Mouse (Mus musculus): ENCODE measurements around the gene Tmed10.
A peak's percentile ranks its signal among the peaks of the same experiment; 100 is the strongest.

Tmed10 gene

DNA sequence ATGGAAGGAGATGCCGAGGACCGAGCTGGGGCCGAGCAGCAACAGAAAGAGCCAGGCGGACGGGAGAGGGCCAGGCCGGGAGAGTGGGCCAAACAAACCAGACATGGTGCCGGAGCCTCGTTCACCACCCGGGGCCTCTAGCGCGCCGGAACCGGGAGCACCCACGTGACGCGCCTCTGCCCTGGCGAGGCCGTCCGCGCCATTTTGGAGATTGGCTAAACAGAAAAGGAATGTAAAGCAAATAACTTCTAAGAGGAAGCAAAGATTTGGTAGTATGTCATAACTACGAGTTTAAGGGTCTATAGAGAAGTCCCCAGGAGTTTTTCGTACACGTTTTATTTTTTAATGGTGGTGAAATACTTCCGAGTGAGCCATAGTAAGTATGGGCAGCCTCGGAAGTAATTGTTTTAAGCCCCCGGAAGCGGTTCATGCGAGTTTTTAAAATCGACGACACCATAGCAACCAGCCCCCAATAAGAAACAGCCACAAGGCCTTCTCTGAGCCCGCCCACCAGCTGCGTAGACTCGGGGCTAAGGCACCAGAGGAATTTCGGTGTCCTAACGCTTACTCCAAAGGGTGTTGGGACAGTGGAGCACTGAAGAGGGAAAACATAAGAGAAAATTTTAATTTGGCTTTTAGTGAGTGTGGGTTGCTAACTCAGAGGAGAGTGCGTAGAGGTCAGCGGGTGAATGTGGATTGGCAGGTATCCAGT, at the start of gene Tmed10:
Tmed10 (minus strand) TSS at position 287 of the 712 bp plus-strand sequence.
- DNase-seq: peak; percentile 98

DNA sequence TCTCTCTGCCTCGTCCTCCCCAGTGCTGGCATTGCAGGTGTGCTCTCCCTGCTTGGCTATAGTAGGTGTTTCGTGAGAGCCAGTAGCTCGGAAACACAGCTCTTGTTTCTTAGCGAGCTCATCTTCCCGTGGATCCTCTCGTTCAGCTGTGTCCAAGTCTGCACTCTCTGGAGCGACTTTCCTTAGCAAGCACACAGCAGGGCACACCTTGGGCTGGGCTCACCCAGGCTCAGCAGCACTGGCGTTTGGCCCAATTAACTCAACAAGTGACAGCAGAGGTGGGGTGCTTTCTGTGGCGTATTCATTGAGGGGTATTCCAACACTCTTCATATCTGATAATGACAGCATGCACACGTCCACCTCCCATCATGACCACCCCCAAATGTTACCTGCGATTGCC, 48.6 kb upstream of the Tmed10 start:
- no peak for DNase-seq

DNA sequence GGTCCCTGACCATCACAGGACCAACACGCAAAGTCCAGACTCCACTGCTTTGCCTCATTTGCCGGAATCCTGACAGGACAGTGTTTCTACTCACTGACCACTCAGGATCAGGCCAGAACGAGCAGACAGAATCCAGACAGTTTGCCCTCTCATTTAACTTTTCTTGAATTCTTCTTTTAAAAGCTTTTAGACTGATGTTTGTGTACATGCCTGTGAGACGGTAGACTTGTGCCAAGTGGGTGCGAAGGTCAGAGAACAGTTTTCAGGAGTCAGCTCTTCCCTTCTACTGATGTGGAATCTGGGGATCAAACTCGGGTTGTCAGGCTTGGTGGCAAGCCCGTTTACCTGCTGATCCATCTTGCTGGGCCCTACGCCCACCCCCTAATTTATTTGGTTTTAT, 47.9 kb upstream of the Tmed10 start:
- no peak for DNase-seq

DNA sequence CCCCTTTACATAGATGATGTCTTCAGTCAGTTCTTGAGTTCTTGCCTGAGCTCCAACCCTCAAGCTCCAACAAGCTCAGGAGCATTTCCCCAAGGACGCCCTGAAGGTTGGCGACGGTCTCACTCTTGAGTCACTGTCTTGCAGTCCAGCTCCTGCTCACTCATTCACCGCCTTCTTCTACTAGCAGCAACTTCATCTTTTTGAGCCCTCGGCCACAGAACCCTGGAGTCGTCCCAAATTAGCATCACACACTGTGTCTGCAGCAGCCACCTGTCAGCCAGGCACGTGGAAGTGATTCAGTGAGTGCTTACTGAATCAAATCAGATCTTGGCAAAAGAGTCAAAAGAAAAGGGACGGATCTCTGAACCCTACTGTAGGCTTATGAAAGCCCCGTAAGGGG, 46.3 kb upstream of the Tmed10 start:
- DNase-seq: peak; percentile 37

DNA sequence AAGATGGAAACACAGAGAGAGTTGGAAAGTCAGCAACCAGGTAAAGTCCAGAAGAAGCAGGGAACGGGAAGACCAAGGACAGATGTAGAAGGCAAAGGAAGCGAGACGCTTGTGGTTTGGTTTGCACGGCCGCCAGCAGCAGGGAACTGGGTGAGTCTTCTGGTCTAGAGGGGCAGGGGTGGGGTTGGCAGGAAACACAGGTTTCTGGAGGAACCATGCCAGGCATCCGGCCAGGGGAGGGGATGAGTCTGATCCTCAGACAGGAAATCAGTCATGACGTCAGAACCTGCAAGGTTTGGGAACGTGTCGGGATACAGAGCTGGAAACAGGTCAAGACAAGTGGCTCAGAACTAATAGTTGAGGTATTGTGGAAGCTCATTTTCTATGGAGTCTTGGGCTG, 43.2 kb upstream of the Tmed10 start:
- no peak for DNase-seq

DNA sequence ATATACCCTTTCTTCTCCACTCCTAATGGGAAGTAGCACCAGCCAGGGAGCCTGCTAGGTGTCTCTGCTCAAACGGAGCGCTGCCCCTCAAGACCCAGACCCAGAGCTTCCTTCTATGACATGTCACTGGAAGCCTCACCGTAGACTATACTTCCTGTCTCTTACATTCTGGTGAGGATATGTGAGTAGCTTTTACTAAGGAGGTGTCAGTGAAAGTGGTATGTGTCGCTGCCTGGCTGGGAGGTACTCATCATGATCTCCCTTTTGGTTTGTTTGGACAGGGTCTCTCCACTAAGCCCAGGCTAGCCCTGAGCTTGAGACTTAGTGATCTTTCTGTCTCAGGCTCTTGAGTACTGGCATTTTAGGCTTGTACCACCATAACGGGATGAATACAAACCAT, 41.7 kb upstream of the Tmed10 start:
- DNase-seq: no peak

DNA sequence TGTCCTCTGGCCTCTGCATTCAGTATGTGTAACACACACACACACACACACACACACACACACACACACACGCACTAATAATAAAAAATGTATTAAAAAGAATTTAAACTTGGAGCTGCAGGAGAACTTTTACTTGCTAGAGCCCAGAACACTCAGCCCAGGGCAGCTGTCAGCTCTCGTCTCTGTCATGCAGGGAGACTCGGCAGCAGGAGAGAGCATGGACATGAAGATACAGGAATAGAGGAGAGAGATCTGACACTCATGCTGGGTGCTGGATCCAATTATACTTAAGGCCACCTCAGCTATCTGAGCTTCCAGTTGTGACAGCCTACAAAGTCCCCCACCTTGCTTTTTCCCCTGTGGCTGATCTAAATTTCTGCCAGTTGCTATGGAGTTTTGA, 41.2 kb upstream of the Tmed10 start:
- no peak for DNase-seq

DNA sequence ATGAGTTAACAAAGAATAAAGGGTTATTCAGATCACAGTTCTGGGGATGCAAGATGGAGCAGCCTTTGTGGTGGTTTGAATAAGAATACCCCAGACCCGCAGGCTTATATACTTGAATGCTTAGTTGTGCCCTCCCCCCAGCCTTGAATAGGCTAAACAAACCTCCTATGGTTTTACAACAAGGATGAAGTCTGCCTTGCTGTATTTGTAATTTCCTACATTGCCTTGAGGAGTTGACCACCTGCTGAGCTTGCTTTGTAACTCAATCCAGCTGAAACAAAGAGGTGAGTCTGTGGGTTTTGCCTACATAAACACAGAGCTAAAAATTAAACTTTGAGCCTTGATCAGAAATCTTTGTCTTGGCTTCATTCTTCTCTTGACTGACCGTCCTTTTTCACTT, 36.5 kb upstream of the Tmed10 start:
- DNase-seq: no peak

DNA sequence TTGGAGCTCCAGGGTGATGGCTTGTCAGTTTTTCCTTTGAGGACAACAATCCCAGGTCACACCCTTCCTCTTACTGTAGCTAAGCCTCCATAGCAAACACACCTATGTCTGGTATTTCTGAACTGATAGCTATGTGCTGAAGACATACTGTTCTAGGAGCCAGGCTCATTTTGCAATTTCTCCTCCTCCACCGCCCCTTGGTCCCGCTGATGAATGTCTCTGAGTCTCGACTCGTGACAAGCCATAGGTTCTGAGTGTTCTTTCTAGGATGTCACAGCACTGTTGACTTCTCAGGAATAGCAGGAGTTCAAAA, 23.3 kb upstream of the Tmed10 start:
- no peak for DNase-seq

DNA sequence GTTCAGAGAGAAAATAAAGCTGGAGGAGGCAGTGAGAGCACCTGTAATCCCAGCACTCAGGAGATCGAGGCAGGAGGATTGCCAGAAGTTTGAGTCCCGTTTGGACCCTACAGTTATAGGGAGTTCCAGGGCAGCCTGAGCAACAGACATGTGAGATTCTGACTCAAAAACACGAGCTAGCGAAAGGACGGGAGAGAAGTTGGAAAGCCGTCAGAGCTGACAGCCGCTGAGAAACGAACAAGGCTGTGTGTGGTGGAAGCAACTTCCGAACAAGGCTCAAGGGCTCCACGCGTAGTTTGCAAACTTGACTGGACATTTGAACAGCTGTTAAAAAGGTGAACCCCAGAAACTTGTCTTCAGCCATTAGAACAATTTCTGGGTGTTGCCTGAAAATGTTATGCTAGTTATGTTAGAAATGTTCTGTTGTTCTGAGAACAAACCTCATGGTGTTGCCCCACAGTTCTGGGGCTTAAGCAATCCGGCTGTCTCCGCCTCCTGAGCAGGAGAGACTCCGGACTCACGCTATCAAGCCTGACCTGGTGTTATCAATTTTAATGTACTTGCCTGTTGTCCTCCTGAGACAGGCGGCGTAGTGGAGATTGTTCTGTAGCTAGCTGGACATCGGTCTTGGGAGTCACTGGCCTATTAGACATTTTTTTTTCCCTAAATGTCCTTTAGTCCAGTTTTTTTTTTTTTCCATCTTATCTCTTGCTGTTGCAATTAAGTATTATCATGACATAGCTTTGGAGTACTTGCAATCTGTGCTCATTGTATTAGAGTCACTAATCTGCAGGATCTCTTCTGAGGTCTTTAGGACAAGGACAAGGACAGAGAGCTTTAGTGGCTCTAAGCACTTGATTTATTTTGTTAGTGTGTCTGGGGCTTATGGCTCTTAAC, 22.7 kb upstream of the Tmed10 start:
- peak; percentile 40 for DNase-seq

DNA sequence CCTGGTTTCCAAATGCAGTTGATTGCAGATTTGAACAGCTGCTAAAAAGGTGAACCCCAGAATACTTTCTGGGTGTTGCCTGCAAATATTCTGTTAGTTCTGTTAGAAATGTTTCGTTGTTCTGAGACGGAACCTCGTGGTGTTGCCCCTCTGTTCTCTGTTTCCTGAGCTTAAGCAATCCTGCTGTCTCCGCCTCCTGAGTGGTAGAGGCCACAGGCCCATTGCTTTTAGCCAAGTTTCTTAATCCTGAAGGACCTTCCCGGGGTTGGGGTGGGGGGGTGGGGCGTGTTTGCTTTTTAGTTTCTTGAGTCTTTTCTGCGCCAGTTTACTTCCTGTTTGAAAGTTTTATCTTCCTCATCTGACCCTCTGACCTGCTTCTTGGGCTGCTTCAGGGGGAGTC, 19.3 kb upstream of the Tmed10 start:
- DNase-seq: no peak

DNA sequence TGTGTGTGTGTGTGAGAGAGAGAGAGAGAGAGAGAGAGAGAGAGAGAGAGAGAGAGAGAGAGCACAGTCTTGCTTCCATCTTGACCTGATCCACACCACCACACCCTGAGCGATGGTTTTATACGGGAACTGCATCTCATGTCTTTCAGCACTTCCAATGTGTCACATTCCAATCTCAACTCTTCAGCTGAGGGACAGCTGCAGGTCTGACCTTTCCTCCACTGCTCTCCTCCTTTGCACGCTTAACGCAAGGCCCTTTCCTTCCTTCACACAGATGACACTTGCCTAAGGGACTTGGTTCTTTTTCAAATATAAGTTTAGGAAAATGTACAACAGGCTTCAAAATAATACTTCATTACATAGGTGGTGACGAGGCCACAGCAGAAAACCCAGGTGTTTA, 18.9 kb upstream of the Tmed10 start:
- DNase-seq: no peak

DNA sequence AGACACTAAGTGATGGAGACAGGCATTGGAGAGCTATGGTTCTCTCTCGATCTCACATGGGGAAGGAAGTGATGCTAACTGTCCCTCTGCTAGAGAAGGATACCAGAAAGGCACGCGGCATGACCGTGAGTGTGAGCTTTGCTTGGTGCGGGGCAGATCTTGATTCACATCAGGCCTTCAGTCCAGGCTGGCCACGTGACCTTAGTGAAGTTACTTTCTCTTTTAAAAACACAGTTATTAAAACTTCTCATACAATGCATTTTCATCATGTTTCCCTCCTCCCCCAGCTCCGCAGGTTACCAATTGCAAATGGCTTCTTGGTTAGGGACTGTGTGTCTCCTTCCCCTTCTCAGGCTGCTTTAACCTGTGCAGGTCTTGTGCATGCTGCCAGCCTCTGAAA, 16.5 kb upstream of the Tmed10 start:
- no peak for DNase-seq

DNA sequence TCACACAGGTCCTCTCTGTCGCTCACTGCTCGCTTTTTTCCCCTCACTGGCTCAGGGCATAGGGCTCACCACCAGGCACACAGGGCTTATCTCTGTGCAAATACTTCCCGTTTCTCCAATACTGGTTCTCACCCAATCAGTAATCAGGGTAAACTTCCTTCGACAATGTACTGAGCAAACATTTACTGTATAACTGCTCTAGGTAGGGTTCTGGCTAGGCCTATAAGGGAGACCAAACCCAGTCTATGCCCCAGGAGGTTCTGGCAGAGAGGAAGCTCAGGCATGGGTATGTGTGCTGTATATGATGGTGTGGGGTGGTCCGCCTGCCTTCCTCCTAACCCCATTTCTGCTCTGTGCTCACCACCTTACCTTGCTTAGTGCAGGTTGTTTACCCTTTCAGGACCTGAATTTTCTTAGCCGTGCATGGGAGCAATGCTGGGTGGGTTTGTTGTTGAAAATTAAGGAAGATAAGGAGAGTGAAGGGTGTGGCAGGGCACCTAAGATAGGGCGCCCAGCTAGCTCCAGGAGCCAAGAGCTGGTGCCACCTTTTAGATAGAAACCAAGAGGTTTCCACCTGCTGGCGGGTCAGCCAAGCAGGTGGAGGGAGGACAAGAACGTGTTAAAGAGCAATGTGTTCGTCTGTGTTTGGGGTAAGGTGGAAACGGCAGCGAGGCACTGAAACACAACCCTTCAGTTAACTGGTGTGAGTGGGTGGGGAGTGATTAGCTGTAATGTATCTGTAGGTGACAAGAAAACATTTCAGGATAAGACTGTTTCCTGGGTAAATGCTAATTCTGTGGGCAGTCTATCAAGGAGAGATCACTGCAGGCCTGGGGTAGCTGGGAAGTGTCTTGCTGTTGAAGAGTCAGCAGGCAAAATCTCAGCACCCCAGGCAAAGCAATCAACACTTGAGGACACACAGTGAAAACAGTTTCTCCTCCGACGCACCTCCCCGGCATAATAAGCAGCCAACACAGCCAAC, 14.8 kb upstream of the Tmed10 start:
- DNase-seq: no peak

DNA sequence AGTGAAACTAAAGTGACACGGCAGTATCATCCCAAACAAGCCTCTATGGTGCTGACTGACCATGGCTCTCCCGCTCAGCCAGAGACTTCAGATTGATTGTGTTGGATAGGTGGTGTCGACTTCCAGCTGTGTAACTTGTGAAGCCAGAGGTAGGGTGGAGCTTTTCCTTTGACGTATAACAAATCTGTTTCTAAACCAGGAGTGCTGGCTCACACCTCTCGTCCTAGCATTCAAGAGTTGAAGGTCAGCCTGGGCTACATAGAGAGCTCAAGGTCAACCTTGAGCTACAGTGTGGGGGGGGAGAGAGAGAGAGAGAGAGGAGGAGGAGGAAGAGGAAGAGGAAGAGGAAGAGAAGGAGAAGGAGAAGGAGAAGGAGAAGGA, 11.3 kb upstream of the Tmed10 start:
- DNase-seq: no peak

DNA sequence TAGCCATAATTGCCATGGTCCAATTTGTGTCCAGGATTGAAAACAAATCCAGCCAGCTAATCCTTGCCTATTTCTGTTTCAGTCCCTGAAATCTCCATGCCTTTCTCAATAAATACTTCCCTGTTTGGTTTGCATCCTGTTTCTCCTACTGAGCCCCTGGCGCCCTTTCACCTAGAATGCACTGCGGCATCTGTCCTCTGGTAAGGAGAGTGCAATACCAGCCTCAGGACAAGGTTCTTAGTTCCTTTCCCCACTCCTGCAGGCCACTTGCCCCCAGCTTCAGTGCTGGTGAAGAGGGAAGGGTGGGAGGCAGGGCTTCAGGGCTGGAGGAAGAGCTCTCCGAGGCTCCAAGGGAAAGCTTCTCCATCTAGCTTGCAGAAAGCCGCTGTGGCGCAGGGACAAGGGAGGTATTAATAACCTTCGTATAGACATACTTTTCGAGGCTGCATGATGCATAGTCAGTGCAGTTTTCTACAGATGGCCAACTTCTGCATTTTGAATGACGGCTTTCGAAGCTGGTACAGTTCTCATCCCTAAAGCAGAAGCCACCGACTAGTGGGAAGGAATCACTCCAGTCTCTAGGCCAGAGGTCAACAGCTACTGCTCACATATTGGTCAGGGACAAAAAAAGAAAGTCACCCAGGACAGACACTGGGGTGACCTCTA, 10.8 kb upstream of the Tmed10 start:
- no peak for DNase-seq

DNA sequence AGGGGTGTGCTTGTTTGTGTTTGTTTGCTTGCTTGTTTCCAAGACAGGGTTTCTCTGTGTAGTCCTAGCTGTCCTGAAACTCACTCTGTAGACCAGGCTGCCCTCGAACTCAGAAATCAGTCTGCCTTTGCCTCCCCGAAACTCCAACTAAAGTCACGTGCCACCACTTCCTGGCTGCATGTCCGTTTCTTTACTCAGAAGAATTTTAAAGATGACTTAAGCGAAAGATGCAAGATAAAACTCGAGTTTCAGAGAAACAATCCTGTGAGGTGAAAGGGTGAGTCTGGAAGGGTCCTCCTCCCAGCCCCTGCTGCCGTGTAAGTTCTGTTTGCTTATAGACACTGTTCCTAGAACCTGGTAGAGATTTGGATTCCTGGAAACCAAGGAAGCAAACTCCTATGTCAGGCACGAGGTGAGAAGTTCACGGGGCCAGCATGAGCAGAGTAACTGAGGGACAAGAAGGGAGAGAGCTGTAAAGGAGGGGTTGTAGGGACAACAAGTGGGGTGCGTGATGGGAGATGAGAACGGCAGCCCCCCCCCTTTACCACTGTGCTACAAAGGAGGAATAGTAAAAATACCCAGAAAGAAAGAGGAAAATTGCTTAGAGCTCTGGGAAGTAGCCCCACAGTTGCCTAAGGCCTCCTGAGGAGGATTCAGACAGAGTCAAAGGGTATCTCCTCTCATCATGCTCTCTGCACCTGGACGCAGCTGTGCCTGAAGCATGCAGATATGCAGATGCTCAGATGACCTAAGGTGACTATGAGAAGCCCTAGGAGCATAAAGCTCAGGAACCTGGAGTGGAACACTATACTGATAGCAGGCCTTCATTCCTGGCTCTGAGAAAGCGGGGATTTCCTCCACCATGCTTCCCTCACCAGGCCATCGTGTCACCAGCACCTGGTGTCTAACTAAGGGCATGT, 8.4 kb upstream of the Tmed10 start:
- no peak for DNase-seq

DNA sequence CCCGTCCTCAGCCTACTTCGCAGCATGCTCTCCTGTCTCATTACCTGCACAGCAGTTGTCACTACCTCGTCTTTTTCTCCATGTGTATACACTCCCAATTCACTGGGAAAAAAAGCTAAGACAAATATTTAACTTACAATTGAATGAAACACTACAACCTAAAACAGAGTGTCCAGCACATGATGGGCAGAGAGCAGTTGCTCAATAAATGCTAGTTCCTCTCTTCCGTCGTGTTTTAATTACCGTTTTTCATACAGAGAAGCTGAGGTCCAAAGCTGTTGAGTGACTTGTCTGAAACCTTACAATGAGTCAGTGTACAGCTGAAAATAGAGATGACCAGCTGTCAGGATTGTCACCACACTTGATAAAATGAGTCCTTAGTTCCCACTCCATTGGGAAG, 6.9 kb upstream of the Tmed10 start:
- DNase-seq: no peak

DNA sequence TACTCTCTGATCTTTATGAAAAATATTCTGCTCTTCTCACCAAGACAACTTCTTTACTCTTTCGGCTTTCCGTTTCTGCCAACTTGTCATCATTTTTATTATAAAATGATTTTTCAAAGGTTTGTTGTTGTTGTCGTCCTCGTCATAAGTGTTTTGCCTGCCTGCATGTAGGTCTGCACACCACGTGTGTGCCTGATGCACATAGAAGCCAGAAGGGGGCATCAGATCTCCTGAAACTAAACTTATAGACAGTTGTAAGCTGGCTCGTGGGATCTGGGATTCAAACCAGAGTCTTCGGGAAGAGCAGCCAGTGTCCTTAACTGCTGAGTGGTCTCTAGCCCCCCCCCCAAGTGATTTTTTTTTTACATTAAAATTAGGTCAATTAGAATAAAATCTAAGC, 6.3 kb upstream of the Tmed10 start:
- DNase-seq: no peak

DNA sequence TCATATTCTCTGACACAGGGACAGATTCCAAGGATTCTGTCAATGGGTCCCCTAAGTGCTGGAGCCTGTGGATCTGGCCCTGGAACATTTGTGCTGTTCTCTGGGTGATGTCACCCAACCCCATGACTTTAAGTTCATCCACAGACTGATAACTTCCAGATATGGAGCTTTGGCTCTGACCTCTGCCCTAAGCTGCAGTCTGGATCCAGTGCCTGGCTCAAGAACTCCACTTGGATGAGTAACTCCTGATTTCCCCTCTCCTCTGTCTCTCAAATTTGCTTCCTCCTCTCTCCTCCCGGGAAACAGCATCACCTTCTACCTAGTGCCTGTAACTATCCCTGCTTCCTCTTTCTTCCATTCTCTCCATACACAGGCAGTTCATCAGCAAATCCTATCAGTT, 5.7 kb upstream of the Tmed10 start:
- no peak for DNase-seq

DNA sequence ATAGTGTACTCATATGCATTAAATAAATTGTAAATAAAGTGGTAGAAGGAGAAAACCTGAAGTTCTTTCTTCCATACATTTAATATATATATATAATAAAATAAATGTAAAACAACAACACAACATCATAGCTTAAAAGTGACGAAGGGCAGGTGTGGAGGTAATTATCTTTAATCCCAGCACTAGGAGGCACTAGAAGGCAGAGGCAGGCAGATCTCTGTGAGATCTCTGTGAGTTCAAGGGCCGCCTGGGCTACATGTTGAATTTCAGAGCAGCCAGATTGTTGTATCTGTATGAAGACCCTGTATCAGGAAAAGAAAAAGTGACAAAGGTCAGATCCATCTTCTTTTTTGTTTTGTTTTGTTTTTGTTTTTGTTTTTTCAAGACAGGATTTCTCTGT, 3.6 kb upstream of the Tmed10 start:
- no peak for DNase-seq
